Mouse (Mus musculus) left cerebral cortex, postnatal 4 days (tissue): Measurements from ENCODE around the gene Nsg1. TPM values are rescaled to one million over a fixed set of nuclear protein-coding genes. Genes with fewer than 3 reads are reported as not detected.

Experiments
- total RNA-seq, 2 experiments: library from RNA; stranded (reverse); gene quantifications; 2 replicates each; pipeline ENCODE4 v1.2.3; 2021

Gene Nsg1
- total RNA-seq, 2 experiments from 2014 or later: 1,267 to 1,299 TPM

Other genes with a start within 250 kb of the Nsg1 start
- gene Stx18, start 121.2 kb downstream of the Nsg1 start, total RNA-seq: 10 to 100 TPM; 28.9 to 29.1 TPM
- 10 to 100 TPM; 25.1 to 27.2 TPM for gene Zbtb49, start 60.5 kb upstream of the Nsg1 start, total RNA-seq
- 10 to 100 TPM; 18.0 to 23.2 TPM for gene Lyar, start 60.6 kb upstream of the Nsg1 start, total RNA-seq
- 10 to 100 TPM; 40.1 to 41.0 TPM for gene Tmem128, start 100.3 kb upstream of the Nsg1 start, total RNA-seq
- gene Otop1, start 116.1 kb upstream of the Nsg1 start, total RNA-seq: not detected
- gene Drd5, start 159.5 kb upstream of the Nsg1 start, total RNA-seq: 1 to 10 TPM; 1.3 to 1.4 TPM